Mouse (Mus musculus): ENCODE data around the gene Gm7029.

Gene Gm7029

GRCm38 (mm10) chr17:33913264-33913663, 39.6 kb downstream of the Gm7029 start:
- DNase-seq (ENCODE audit: low spot score in 2 of 2) = no peak

GRCm38 (mm10) chr17:33913905-33914304, 40.3 kb downstream of the Gm7029 start:
- DNase-seq (ENCODE audit: low spot score in 2 of 2) = no peak

GRCm38 (mm10) chr17:33914969-33915391, 41.3 kb downstream of the Gm7029 start:
- DNase-seq (ENCODE audit: low spot score in 2 of 2) = peak; percentile 16 to 65

- peak; percentile 92 to 95 for DNase-seq (ENCODE audit: low spot score in 2 of 2)
These were observed 42.1 kb downstream of the Gm7029 start, which contains the start of the genes Tapbp and Zbtb22 for GRCm38 (mm10) chr17:33915671-33916250. Gene Tapbp, plus strand, starts transcription at chr17:33915899. Gene Zbtb22, plus strand, starts transcription at chr17:33915904.

DNA sequence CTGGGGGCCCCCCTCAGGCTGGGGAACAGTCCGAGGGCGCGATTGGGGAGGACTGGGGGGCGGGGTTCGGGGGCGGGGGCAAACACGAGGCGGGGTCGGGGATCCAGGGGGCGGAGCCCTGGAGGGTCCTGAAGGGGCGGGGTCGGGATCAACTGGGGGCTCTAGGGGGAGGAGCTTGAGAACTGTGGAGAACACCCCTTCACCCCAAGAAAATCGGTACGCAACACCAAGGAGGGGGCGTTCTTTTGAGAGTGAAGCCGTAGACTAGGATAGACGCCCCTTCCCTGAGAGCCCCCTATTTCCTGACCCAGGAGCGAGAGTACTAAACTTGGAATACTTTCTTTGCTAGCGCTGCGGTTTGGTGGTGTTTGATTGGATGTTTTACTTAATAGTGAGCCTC, 42.7 kb downstream of the Gm7029 start:
- no peak for DNase-seq (ENCODE audit: low spot score in 2 of 2)

GRCm38 (mm10) chr17:33916847-33917655, 43.4 kb downstream of the Gm7029 start:
- peak; percentile 26 to 66 for DNase-seq (ENCODE audit: low spot score in 2 of 2)

DNA sequence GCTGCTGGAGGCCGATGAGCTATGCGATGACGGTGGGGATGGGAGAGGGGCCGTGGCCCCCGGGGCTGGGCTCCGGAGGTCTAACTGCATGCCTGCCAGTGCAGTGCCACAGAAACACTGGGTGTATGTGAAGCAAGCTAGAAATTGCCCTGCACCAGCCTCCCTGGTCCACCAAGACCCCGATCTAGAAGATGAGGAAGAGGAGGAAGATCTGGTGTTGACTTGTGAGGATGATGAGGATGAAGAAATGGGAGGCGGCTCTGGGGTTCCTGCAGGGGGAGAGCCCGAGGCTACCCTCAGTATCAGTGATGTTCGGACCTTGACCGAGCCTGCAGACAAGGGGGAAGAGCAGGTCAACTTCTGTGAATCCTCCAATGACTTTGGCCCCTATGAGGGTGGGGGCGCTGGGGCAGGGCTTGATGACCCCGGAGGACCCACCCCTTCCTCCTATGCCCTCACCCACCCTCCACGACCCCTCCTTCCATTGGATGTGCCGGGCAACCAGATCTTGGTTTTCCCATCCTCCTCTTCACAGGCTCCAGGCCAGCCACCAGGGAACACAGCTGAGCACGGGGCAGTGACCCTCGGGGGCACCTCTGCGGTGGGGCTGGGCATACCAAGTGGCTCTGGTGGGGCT, 44.1 kb downstream of the Gm7029 start:
- DNase-seq (ENCODE audit: low spot score in 2 of 2) = peak in 1 of 2 experiments; percentile 67

GRCm38 (mm10) chr17:33918293-33919203, 44.9 kb downstream of the Gm7029 start:
- DNase-seq (ENCODE audit: low spot score in 2 of 2) = peak; percentile 53 to 75

DNA sequence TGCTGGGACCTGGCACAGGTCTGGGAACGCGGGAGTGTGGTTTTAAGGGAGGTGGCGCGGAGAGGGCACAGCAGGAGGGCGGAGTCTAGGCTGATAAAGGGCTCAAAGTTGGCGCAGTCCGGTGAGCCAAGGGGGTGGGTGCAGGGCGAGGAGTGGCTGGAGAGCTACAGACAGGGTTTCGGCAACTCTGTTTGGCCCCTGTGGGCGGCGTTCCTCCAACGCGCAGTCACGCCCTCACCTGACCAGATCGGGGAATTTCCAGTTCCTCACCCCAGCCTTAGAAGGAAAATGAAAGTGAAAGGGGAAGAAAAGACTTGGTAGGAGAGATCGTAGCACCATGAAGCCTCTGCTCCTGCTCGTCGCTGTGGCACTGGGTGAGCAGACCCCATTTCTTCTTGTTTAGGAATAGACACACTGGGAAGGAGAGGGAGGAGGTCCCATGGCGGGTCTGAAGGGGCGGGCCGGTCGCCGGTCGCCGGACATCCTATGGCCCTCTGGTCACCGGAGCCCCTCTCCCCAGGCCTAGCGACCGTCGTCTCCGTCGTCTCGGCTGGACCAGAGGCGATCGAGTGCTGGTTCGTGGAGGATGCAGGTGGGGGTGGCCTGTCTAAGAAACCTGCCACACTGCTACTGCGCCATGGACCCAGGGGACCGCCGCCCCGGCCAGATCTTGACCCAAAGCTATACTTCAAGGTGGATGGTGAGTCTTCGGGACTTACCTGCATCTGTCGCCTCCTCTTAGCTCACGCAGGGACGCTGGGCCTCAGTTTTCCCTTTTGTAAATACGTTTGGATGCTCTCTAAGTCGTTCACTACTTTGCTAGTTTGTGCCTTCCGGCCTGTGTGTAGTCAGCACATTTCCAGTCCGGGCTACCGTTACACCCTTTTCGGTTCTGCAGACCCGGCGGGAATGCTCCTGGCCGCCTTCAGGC, 46.0 kb downstream of the Gm7029 start:
- peak; percentile 89 to 91 for DNase-seq (ENCODE audit: low spot score in 2 of 2)

DNA sequence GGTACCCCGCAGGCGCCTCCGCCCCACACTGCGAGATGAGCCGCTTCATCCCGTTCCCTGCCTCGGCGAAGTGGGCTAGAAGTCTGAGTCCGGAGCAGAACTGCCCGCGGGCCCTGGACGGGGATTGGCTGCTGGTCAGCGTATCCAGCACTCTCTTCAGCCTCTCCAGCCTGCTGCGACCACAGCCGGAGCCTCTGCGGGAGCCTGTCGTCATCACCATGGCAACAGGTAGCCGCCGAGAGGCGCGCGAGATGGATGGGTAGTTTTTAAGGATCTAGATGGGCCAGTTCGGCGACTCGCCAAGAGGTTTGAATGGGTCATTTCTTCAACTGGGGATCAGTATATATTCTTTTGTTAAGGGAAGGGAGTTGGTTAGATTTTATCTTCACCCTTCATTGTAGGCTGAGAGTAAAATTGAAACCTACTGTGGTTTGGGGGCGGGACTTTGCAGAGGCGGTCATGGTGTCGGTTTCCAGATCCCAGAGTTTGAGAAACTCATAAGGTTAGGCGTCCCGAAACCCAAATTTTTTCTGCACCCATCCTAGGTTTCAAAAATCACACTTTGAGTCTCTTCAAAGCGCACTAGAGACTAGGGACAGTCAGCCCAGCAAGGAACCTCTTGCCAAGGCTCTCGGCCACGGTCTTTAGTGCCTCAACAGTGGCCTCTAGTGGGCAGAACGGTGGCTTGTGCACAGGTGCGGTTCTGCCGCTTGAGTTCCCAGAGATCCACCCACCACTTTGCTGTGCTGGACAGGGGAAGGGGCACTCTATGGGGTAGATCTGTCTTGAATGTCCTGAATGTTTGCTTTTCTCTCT, 46.9 kb downstream of the Gm7029 start:
- peak; percentile 89 to 95 for DNase-seq (ENCODE audit: low spot score in 2 of 2)

- DNase-seq (ENCODE audit: low spot score in 2 of 2) = no peak
These were observed 47.7 kb downstream of the Gm7029 start for GRCm38 (mm10) chr17:33921361-33921760.
